Mouse (Mus musculus) erythroblast, embryonic 14.5 days (primary cell): Measurements from ENCODE around the gene Btbd10. TPM values are rescaled to one million over a fixed set of nuclear protein-coding genes. Genes with fewer than 3 reads are reported as not detected.
A peak's percentile ranks its signal among the peaks of the same experiment; 100 is the strongest.

ENCODE experiments used
- H3K27me3 ChIP-seq: 2 replicates; pipeline ENCODE4 v1.6.1; 2012; ENCODE audit warnings: inconsistent platforms; ENCODE audit not compliant: control insufficient read depth
- H3K36me3 ChIP-seq: 2 replicates; pipeline ENCODE4 v1.6.1; 2012; ENCODE audit warnings: mild to moderate bottlenecking, inconsistent platforms; ENCODE audit not compliant: control insufficient read depth
- H3K4me1 ChIP-seq: 2 replicates; pipeline ENCODE4 v1.6.1; 2012; ENCODE audit warnings: inconsistent platforms; ENCODE audit not compliant: control insufficient read depth
- H3K4me3 ChIP-seq: replicated peaks from 2 replicates; pipeline ENCODE3; 2012; ENCODE audit warnings: moderate library complexity, mild to moderate bottlenecking, inconsistent platforms
- H3K9me3 ChIP-seq: 2 replicates; pipeline ENCODE4 v1.6.1; 2012; ENCODE audit warnings: low read length, inconsistent platforms, mixed read lengths; ENCODE audit not compliant: control insufficient read depth
- GATA1 ChIP-seq: IDR thresholded peaks from 2 replicates; pipeline ENCODE4 v1.6.1; 2012; ENCODE audit warnings: low read length, inconsistent platforms, mixed read lengths
- TAL1 ChIP-seq: IDR thresholded peaks from 3 replicates; pipeline ENCODE4 v1.6.1; 2012; ENCODE audit warnings: low read length, inconsistent platforms, mixed read lengths
- polyA plus RNA-seq: library from polyadenylated mRNA; stranded (reverse); fragments of >175 nt; gene quantifications from 2 replicates; pipeline ENCODE4 v1.2.3, GENCODE M21; 2012

Btbd10 gene
- polyA plus RNA-seq, result 0.30 and 1.3 TPM in 2 replicates

DNA sequence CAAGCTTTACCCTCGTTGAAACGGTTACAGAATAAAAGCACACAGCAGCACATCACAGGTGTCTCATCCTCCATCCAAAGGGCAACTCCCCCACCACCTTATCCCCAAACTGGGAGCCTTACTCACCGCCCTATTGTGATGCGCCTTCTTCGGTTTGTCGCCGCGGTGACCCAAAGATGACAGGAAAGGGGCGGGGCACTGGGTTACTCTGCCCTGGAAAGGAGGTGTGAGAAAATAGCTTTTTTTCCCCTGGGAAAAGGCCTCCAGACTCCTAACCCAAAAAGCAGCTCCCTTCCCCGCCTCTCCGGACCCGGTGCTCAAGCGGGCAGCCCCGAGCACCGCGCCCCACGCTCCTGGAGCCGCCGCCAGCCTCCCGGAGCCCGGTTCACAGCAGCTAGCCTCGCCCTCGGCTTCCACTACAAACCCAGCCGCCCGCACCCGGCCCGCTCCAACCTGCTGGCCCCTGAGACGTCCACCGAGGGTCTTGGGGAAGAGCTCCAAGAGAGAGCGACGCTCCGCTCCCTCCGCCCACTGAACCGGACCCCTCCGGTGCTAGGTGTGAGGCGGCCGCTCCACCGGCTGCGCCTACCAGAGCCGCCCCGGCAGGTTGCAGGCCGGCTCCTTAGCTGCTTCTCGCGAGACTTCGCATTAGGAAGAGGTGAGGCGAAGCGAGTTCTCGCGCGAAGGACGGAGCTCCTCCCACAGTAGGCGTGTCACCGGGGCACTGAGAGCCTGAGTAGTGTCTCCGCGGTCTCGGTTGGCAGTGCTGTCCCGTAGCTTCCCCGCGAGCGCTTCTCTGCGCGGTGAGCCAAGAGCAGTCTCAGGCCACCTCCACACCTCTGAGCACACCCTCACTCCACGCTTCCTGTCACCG, at the start of gene Btbd10:
Btbd10 (minus strand) TSS at position 647 of the 874 bp plus-strand sequence.
- Histone ChIP-seq H3K4me1 (peaks cover 31% of the 10 kb centered on the region), H3K36me3 (no peaks in the 10 kb centered on the region; the same call in 1 of the 2 replicates), H3K4me3 (peak within 1 kb of the TSS; percentile 79), H3K9me3 (no peaks in the 10 kb centered on the region), H3K27me3 (no peaks in the 10 kb centered on the region; the same call in 1 of the 2 replicates)
- TF ChIP-seq GATA1, result no peak
- TF ChIP-seq TAL1, result no peak

DNA sequence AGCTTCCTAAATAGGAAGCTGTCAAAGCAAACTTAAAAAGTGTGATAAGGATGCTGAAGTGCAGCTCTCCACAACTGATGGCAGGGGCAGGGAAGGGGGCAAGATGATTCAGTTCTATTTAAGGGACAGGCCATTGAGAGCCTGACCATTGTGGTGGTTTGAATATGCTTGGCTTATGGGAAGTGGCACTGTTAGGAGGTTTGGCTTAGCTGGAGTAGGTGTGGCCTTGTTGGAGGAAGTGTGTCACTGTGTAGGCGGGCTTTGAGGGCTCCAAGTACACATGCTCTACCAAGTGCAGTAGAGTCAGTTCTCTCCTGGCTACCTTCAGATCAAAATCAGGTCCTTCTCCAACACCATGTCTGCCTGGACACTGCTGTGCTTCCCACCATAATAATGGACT, 47.3 kb upstream of the Btbd10 start:
- TF ChIP-seq TAL1, result no peak
- no peak for TF ChIP-seq GATA1
- H3K27me3 ChIP-seq, result no peaks in the 10 kb centered on the region
- H3K4me3 ChIP-seq, result no peak overlapping the region
- no peaks in the 10 kb centered on the region for H3K36me3 ChIP-seq
- peaks cover 8% of the 10 kb centered on the region for H3K4me1 ChIP-seq
- no peaks in the 10 kb centered on the region for H3K9me3 ChIP-seq

DNA sequence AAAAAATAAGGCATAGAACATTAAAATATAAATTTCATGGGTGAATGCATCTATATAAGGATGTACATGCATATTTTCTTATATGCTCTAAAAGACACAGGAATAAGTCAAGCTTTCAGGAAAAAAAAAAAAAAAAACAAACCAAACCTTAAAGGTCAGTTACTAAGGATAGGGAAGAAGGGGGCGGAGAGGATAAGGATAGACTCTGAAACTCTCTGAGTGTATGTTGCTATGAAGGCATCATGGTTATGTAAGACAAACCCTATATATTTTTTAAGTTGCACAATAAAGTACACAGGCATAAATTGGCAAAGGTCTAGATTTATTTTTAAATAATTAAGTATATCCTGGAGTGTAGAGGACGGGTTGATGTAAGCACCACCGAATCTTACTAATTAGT, 46.1 kb upstream of the Btbd10 start:
- Histone ChIP-seq H3K9me3 (no peaks in the 10 kb centered on the region), H3K4me1 (peaks cover 8% of the 10 kb centered on the region), H3K36me3 (no peaks in the 10 kb centered on the region), H3K27me3 (no peaks in the 10 kb centered on the region), H3K4me3 (no peak overlapping the region)
- no peak for TF ChIP-seq TAL1
- no peak for TF ChIP-seq GATA1

DNA sequence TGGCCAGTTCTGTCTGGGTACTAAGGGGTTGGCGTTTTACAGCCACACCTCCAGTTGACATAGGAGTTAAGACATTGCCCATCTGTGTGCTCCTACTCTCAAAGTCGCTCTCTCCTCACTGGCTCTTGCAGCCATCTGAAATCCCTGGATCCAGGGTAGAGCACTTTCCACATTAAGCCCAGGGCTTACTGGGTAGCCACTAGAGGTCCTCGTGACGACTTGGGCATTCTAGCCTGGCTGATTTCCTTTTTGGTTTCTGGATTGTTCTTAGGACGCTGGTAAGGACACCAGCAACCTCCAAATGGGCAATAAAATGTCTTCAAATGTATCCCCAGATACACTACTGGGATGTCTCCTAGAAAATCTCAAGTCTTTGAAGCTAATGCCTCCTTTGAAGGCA, 39.5 kb upstream of the Btbd10 start:
- TF ChIP-seq GATA1, result no peak
- TF ChIP-seq TAL1, result no peak
- H3K27me3 ChIP-seq, result no peaks in the 10 kb centered on the region

GRCm38 (mm10) chr7:113398083-113398482, 28.9 kb upstream of the Btbd10 start:
- no peaks in the 10 kb centered on the region for H3K4me1 ChIP-seq
- H3K27me3 ChIP-seq, result no peaks in the 10 kb centered on the region
- H3K36me3 ChIP-seq, result no peaks in the 10 kb centered on the region
- no peak for TF ChIP-seq TAL1
- no peak for TF ChIP-seq GATA1
- no peaks in the 10 kb centered on the region for H3K9me3 ChIP-seq
- H3K4me3 ChIP-seq, result no peak overlapping the region

More for the DNA sequence above, 39.5 kb upstream of the Btbd10 start:
- H3K4me3 ChIP-seq, result no peak overlapping the region
- H3K4me1 ChIP-seq, result no peaks in the 10 kb centered on the region
- H3K36me3 ChIP-seq, result no peaks in the 10 kb centered on the region
- H3K9me3 ChIP-seq, result no peaks in the 10 kb centered on the region

GRCm38 (mm10) chr7:113396661-113397060, 27.5 kb upstream of the Btbd10 start:
- Histone ChIP-seq H3K27me3 (no peaks in the 10 kb centered on the region), H3K4me3 (no peak overlapping the region), H3K9me3 (no peaks in the 10 kb centered on the region), H3K36me3 (no peaks in the 10 kb centered on the region), H3K4me1 (peaks cover 4% of the 10 kb centered on the region)
- TF ChIP-seq GATA1, result no peak
- no peak for TF ChIP-seq TAL1

GRCm38 (mm10) chr7:113391619-113392018, 22.4 kb upstream of the Btbd10 start:
- Histone ChIP-seq H3K36me3 (no peaks in the 10 kb centered on the region), H3K27me3 (no peaks in the 10 kb centered on the region), H3K4me3 (no peak overlapping the region), H3K9me3 (no peaks in the 10 kb centered on the region), H3K4me1 (peaks cover 5% of the 10 kb centered on the region)
- TF ChIP-seq TAL1, result no peak
- TF ChIP-seq GATA1, result no peak

GRCm38 (mm10) chr7:113388470-113388869, 19.3 kb upstream of the Btbd10 start, which contains the start of gene Pth:
TSS of gene Pth (minus strand) at chr7:113388570.
- no peaks in the 10 kb centered on the region for H3K9me3 ChIP-seq
- H3K27me3 ChIP-seq, result no peaks in the 10 kb centered on the region
- no peaks in the 10 kb centered on the region for H3K36me3 ChIP-seq
- H3K4me1 ChIP-seq, result peaks cover 5% of the 10 kb centered on the region
- TF ChIP-seq GATA1 (no peak), TAL1 (no peak)
- no peak within 1 kb of the TSS for H3K4me3 ChIP-seq

- Histone ChIP-seq H3K36me3 (no peaks in the 10 kb centered on the region), H3K9me3 (no peaks in the 10 kb centered on the region), H3K4me3 (no peak overlapping the region), H3K4me1 (peaks cover 9% of the 10 kb centered on the region), H3K27me3 (no peaks in the 10 kb centered on the region)
- TF ChIP-seq GATA1 (no peak), TAL1 (no peak)
Observed at GRCm38 (mm10) chr7:113377875-113378658, 8.9 kb upstream of the Btbd10 start.
